10 mouse cellular contexts compared by ENCODE assay signal in the genomic region with DNA sequence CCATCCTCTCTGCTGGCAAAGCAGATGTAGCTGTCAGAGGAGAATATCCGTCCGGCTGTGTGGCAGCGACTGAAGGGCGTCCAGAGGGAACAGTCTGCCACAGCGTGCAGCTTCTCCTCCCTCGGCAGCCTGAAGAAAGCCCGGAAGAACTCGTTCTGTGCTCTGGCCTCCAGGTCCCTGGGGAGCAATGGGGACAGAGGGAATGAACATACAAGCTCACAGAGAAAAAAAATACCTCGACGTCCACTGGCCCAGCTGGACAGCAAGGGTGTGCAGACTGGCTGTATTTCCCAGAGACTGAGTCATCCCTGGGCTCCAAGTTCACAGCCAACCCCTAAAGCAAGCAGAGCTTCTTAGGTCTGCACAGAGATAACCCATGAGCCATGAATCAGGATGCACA. TPM values are rescaled to one million over a fixed set of nuclear protein-coding genes. Genes with fewer than 3 reads are reported as not detected.
DNase-seq lines count a peak whose midpoint lies in the region; ATAC-seq and TF ChIP-seq lines count a peak whose summit lies in the region.
"Had no signal": no experiment of that assay in that cellular context is flagged by ENCODE, and none has a peak within 500 bp of the region (broad histone marks: within the 10 kb centered on the region; RNA-seq: fewer than 3 reads in every experiment).

No protein-coding gene starts in this region.

- H3K4me2 ChIP-seq in heart, embryonic 11.5 days: no peak overlapping the region
- no peak overlapping the region for H3K4me2 ChIP-seq in midbrain, postnatal 0 days (ENCODE audit: low read depth, low read length, poor library complexity, severe bottlenecking)
- no peak overlapping the region for H3K4me2 ChIP-seq in midbrain, embryonic 14.5 days (ENCODE audit: low read length)
- H3K4me2 ChIP-seq: limb, embryonic 12.5 days had no signal

- no peaks in the 10 kb centered on the region for H3K36me3 ChIP-seq in heart, adult 2 months (ENCODE audit: control insufficient read depth, insufficient read depth, low read length)
- peaks cover 2% of the 10 kb centered on the region; the same call in 1 of the 2 replicates for H3K36me3 ChIP-seq in heart, embryonic 11.5 days (ENCODE audit: control insufficient read depth, insufficient read depth, low read length)
- H3K36me3 ChIP-seq in midbrain, postnatal 0 days (ENCODE audit: insufficient read depth, low read length): peaks cover 6% of the 10 kb centered on the region; the same call in 1 of the 2 replicates
- H3K36me3 ChIP-seq in midbrain, embryonic 14.5 days (ENCODE audit: control insufficient read depth, insufficient read depth, low read length): no peaks in the 10 kb centered on the region
- H3K36me3 ChIP-seq: limb, embryonic 12.5 days had no signal

- TF ChIP-seq CTCF in heart, adult 2 months (IDR thresholded peaks at IDR 0.05): no peak
- TF ChIP-seq CTCF in midbrain, postnatal 0 days (IDR thresholded peaks at IDR 0.05): no peak

- no peaks in the 10 kb centered on the region for H3K79me2 ChIP-seq in heart, adult 2 months (replicated peaks; ENCODE audit: control insufficient read depth, insufficient read depth, low read length)

- peaks cover 4% of the 10 kb centered on the region for H3K4me1 ChIP-seq in heart, adult 2 months (ENCODE audit: control insufficient read depth, insufficient read depth, low read length)
- H3K4me1 ChIP-seq in heart, embryonic 11.5 days (ENCODE audit: control insufficient read depth, insufficient read depth, low read length): no peaks in the 10 kb centered on the region
- no peaks in the 10 kb centered on the region for H3K4me1 ChIP-seq in midbrain, postnatal 0 days (ENCODE audit: insufficient read depth, low read length)
- H3K4me1 ChIP-seq in midbrain, embryonic 14.5 days (ENCODE audit: control insufficient read depth, insufficient read depth, low read length): no peaks in the 10 kb centered on the region

- no peak for ATAC-seq in heart, embryonic 11.5 days (replicated peaks; ENCODE audit: insufficient number of reproducible peaks, low FRiP score, low TSS enrichment)
- no peak for ATAC-seq in midbrain, postnatal 0 days (ENCODE audit: low FRiP score)
- ATAC-seq in midbrain, embryonic 14.5 days (ENCODE audit: low FRiP score, low TSS enrichment): no peak
- ATAC-seq in erythroid progenitor cell, adult 5-6 weeks (replicated peaks; ENCODE audit: low FRiP score, poor library complexity, severe bottlenecking): no peak
- ATAC-seq: hindbrain, postnatal 0 days had no signal

- H3K27me3 ChIP-seq in heart, adult 2 months (ENCODE audit: control insufficient read depth, insufficient read depth, low read length): no peaks in the 10 kb centered on the region
- 0 out of 2 replicates have a peak, but pooled peaks cover 4% of the 10 kb centered on the region for H3K27me3 ChIP-seq in heart, embryonic 11.5 days (ENCODE audit: control insufficient read depth, insufficient read depth, low read length)
- H3K27me3 ChIP-seq in midbrain, postnatal 0 days (ENCODE audit: insufficient read depth, low read length): no peaks in the 10 kb centered on the region
- H3K27me3 ChIP-seq in midbrain, embryonic 14.5 days (ENCODE audit: control insufficient read depth, insufficient read depth, low read length): no peaks in the 10 kb centered on the region

- no peak overlapping the region for H3K4me3 ChIP-seq in heart, adult 2 months
- no peak overlapping the region for H3K4me3 ChIP-seq in heart, embryonic 11.5 days (ENCODE audit: low read depth, low read length)
- no peak overlapping the region for H3K4me3 ChIP-seq in midbrain, postnatal 0 days (ENCODE audit: low read depth, low read length)
- no peak overlapping the region for H3K4me3 ChIP-seq in midbrain, embryonic 14.5 days (replicated peaks; ENCODE audit: low read depth, low read length)
- H3K4me3 ChIP-seq: limb, embryonic 12.5 days had no signal

- H3K9ac ChIP-seq in heart, adult 2 months (ENCODE audit: low read depth, low read length): no peak overlapping the region
- H3K9ac ChIP-seq in heart, embryonic 11.5 days (ENCODE audit: low read depth, low read length): no peak overlapping the region
- no peak overlapping the region for H3K9ac ChIP-seq in midbrain, postnatal 0 days (replicated peaks; ENCODE audit: low read length, poor library complexity, severe bottlenecking)
- no peak overlapping the region for H3K9ac ChIP-seq in midbrain, embryonic 14.5 days (replicated peaks; ENCODE audit: low read length)
- H3K9ac ChIP-seq: limb, embryonic 12.5 days had no signal

- no peak for TF ChIP-seq POLR2A in heart, adult 2 months (IDR thresholded peaks at IDR 0.05; ENCODE audit: insufficient read depth, low read depth, low read length)

- intact Hi-C loops in heart, adult 2 months (cut with DNase I): no loop called here
- intact Hi-C loops in heart, postnatal 25 days (cut with DNase I): loop anchor here (5.0 kb wide), 1 partner anchor 113 kb away; no protein-coding TSS in a partner anchor

- 46% methylated on average over 10 of the region's 10 CpGs for WGBS in heart, adult 2 months
- 68% methylated on average over 10 of the region's 10 CpGs for WGBS in heart, embryonic 11.5 days (ENCODE audit: insufficient replicate concordance)
- 59% methylated on average over 10 of the region's 10 CpGs for WGBS in midbrain, postnatal 0 days
- 58% methylated on average over 10 of the region's 10 CpGs for WGBS in midbrain, embryonic 14.5 days

- H3K9me3 ChIP-seq in heart, embryonic 11.5 days (replicated peaks; ENCODE audit: control insufficient read depth, low read length): peaks cover 3% of the 10 kb centered on the region; the same call in 1 of the 2 replicates
- H3K9me3 ChIP-seq in midbrain, postnatal 0 days (ENCODE audit: low read length): no peaks in the 10 kb centered on the region
- no peaks in the 10 kb centered on the region for H3K9me3 ChIP-seq in midbrain, embryonic 14.5 days (ENCODE audit: control insufficient read depth, low read length)

- H3K27ac ChIP-seq in heart, adult 2 months: peak overlapping the region; percentile 65
- no peak overlapping the region; the same call in 1 of the 2 replicates for H3K27ac ChIP-seq in heart, embryonic 11.5 days (ENCODE audit: low read depth, low read length)
- H3K27ac ChIP-seq in midbrain, postnatal 0 days (ENCODE audit: low read depth, low read length): no peak overlapping the region
- H3K27ac ChIP-seq in midbrain, embryonic 14.5 days (replicated peaks; ENCODE audit: low read depth, low read length): no peak overlapping the region
- H3K27ac ChIP-seq: hindbrain, postnatal 0 days; limb, embryonic 12.5 days had no signal

- DNase-seq in heart, adult 2 months: peak; percentile 62 to 79
- peak; percentile 17 for DNase-seq in midbrain, postnatal 0 days (ENCODE audit: low spot score)
- DNase-seq in midbrain, embryonic 14.5 days: no peak
- DNase-seq in heart, postnatal 25 days (ENCODE audit: low spot score): peak; percentile 45
- DNase-seq in embryo, embryonic 10.5 days (ENCODE audit: low spot score): no peak
- DNase-seq in left cerebral cortex, adult 8-10 months (ENCODE audit: low spot score in 2 of 2): no peak

- 0 out of 2 replicates have a peak, but pooled peaks have one; percentile 41 for TF ChIP-seq EP300 in heart, adult 2 months (IDR thresholded peaks at IDR 0.05; ENCODE audit: insufficient read depth, low read depth, low read length)

RNA-seq across cellular contexts. Expression of a gene that starts 26.5 kb away (rescaled TPM):
- 100 to 1,000 TPM; 513 to 615 TPM for total RNA-seq in heart, adult 2 months (2021)
- 153 and 190 TPM in 2 replicates for polyA plus RNA-seq in heart, adult 2 months (2012; rRNA removed)
- polyA plus RNA-seq in heart, embryonic 11.5 days (2014; fragmentation: Nextera tagmentation; extraction: Ambion mirVana): 408 and 438 TPM in 2 replicates
- 273 and 342 TPM in 2 replicates for total RNA-seq in midbrain, postnatal 0 days (2014; rRNA removed)
- 346 and 367 TPM in 2 replicates for polyA plus RNA-seq in midbrain, postnatal 0 days (2015; fragmentation: Nextera tagmentation; extraction: Ambion mirVana)
- 449 and 521 TPM in 2 replicates for polyA plus RNA-seq in midbrain, embryonic 14.5 days (2014; fragmentation: Nextera tagmentation; extraction: Ambion mirVana)
- 100 to 1,000 TPM; 552 to 590 TPM for total RNA-seq in heart, postnatal 25 days (2021)
- 100 to 1,000 TPM; 546 to 598 (median 563) TPM for total RNA-seq in left cerebral cortex, adult 8-10 months (2022)
- 594 and 705 TPM in 2 replicates for total RNA-seq in erythroid progenitor cell, adult 5-6 weeks (2015; ENCODE audit: low replicate concordance)
- 131 and 152 TPM in 2 replicates for total RNA-seq in erythroid progenitor cell, adult 5-6 weeks (2017; ENCODE audit: low replicate concordance)

Comparison
In these comparisons a context has a peak if more than half of its experiments do, and no peak if none do; other contexts are left out.
1. DNase-seq: peak in heart, adult 2 months (2 of 2), midbrain, postnatal 0 days (single experiment) and heart, postnatal 25 days (single experiment); none in midbrain, embryonic 14.5 days (single experiment), embryo, embryonic 10.5 days (single experiment) and left cerebral cortex, adult 8-10 months (0 of 2).